Mouse (Mus musculus): ENCODE results near the gene Cops2.

The Cops2 gene

GRCm38 (mm10) chr2:125820397-125820796, 38.5 kb downstream of the Cops2 start:
- DNase-seq = no peak

- DNase-seq = no peak
Measured at GRCm38 (mm10) chr2:125813972-125814595, 44.9 kb downstream of the Cops2 start.

GRCm38 (mm10) chr2:125811332-125811731, 47.6 kb downstream of the Cops2 start:
- no peak for DNase-seq

GRCm38 (mm10) chr2:125809551-125809950, 49.4 kb downstream of the Cops2 start:
- no peak for DNase-seq

- no peak for DNase-seq
Measured at GRCm38 (mm10) chr2:125805826-125806225, 53.1 kb downstream of the Cops2 start.

GRCm38 (mm10) chr2:125801947-125802346, 57.0 kb downstream of the Cops2 start:
- no peak for DNase-seq

- DNase-seq = no peak
Measured at GRCm38 (mm10) chr2:125801038-125801437, 57.9 kb downstream of the Cops2 start.

- DNase-seq = no peak
Measured at GRCm38 (mm10) chr2:125800428-125800827, 58.5 kb downstream of the Cops2 start.

GRCm38 (mm10) chr2:125797872-125798271, 61.1 kb downstream of the Cops2 start:
- no peak for DNase-seq

GRCm38 (mm10) chr2:125795118-125795517, 63.8 kb downstream of the Cops2 start:
- DNase-seq = no peak

- DNase-seq = no peak
Measured at GRCm38 (mm10) chr2:125794166-125794565, 64.8 kb downstream of the Cops2 start.

- no peak for DNase-seq
Measured at GRCm38 (mm10) chr2:125792879-125793261, 66.1 kb downstream of the Cops2 start.

GRCm38 (mm10) chr2:125792144-125792878, 66.6 kb downstream of the Cops2 start:
- DNase-seq = no peak

GRCm38 (mm10) chr2:125791485-125791885, 67.5 kb downstream of the Cops2 start:
- no peak for DNase-seq

GRCm38 (mm10) chr2:125790242-125790641, 68.7 kb downstream of the Cops2 start:
- DNase-seq = no peak

- no peak for DNase-seq
Measured at GRCm38 (mm10) chr2:125789265-125789664, 69.7 kb downstream of the Cops2 start.

- no peak for DNase-seq
Measured at GRCm38 (mm10) chr2:125788785-125789184, 70.2 kb downstream of the Cops2 start.

- DNase-seq = no peak
Measured at GRCm38 (mm10) chr2:125788351-125788750, 70.6 kb downstream of the Cops2 start.

GRCm38 (mm10) chr2:125785021-125785420, 73.9 kb downstream of the Cops2 start:
- no peak for DNase-seq

GRCm38 (mm10) chr2:125784392-125784791, 74.5 kb downstream of the Cops2 start:
- no peak for DNase-seq

- DNase-seq = no peak
Measured at GRCm38 (mm10) chr2:125783868-125784267, 75.1 kb downstream of the Cops2 start.

- DNase-seq = peak; percentile 97
Measured at GRCm38 (mm10) chr2:125782719-125783109, 76.2 kb downstream of the Cops2 start, which contains the start of gene Secisbp2l. Gene Secisbp2l (minus strand): TSS chr2:125782870.

- no peak for DNase-seq
Measured at GRCm38 (mm10) chr2:125781978-125782718, 76.8 kb downstream of the Cops2 start.

GRCm38 (mm10) chr2:125781006-125781405, 77.9 kb downstream of the Cops2 start:
- DNase-seq = no peak
